Comparison of ENCODE assay signal across 8 mouse cellular contexts in genomic region chr16:4763276-4763675, GRCm38 (mm10). TPM values are rescaled to one million over a fixed set of nuclear protein-coding genes. Genes with fewer than 3 reads are reported as not detected.
A peak's percentile ranks its signal among the peaks of the same experiment; 100 is the strongest.
DNase-seq lines count a peak whose midpoint lies in the region; ATAC-seq and TF ChIP-seq lines count a peak whose summit lies in the region.

No protein-coding gene starts in this region.

- no peaks in the 10 kb centered on the region for H3K9me3 ChIP-seq in kidney, embryonic 14.5 days (ENCODE audit: control insufficient read depth, low read length)

- H3K36me3 ChIP-seq in thymus, adult 2 months (ENCODE audit: control insufficient read depth, insufficient read depth, low read length), result peaks cover 43% of the 10 kb centered on the region
- peaks cover 56% of the 10 kb centered on the region for H3K36me3 ChIP-seq in kidney, embryonic 14.5 days (ENCODE audit: control insufficient read depth, insufficient read depth, low read length)

- H3K4me3 ChIP-seq in thymus, adult 2 months (ENCODE audit: control insufficient read depth, insufficient read depth, low read length), result no peak overlapping the region
- H3K4me3 ChIP-seq in kidney, embryonic 14.5 days (ENCODE audit: low read length), result no peak overlapping the region

- TF ChIP-seq CTCF in thymus, adult 2 months (IDR thresholded peaks at IDR 0.05; ENCODE audit: borderline replicate concordance, control insufficient read depth, extremely low read depth, insufficient read depth, low read length, poor library complexity), result no peak

- H3K4me2 ChIP-seq in kidney, embryonic 14.5 days (replicated peaks; ENCODE audit: low read depth, low read length), result no peak overlapping the region

- no peaks in the 10 kb centered on the region for H3K27me3 ChIP-seq in thymus, adult 2 months (ENCODE audit: control insufficient read depth, insufficient read depth, low read length)
- H3K27me3 ChIP-seq in kidney, embryonic 14.5 days (ENCODE audit: control insufficient read depth, insufficient read depth, low read length), result no peaks in the 10 kb centered on the region

- no peak for TF ChIP-seq POLR2A in thymus, adult 2 months (IDR thresholded peaks at IDR 0.05; ENCODE audit: control insufficient read depth, extremely low read depth, insufficient read depth, low read length, poor library complexity)

- peak; percentile 38 for DNase-seq in gastrocnemius, adult 18-20 months (ENCODE audit: low spot score)
- DNase-seq in gastrocnemius, postnatal 10 days, result no peak
- DNase-seq in thymus, adult 2 months, result peak; percentile 29
- no peak for DNase-seq in thymus, adult 18-20 months
- peak; percentile 31 for DNase-seq in embryo, embryonic 9.5 days (ENCODE audit: extremely low spot score)
- peak; percentile 71 for DNase-seq in retina, embryonic 14.5 days (ENCODE audit: low spot score)
- DNase-seq in spleen, adult 12 weeks (ENCODE audit: low spot score), result no peak

- ATAC-seq in kidney, embryonic 14.5 days (ENCODE audit: low FRiP score, low TSS enrichment), result 0 out of 2 replicates have a peak, but pooled peaks have one; percentile 71

- H3K4me1 ChIP-seq in thymus, adult 2 months (replicated peaks; ENCODE audit: control insufficient read depth, insufficient read depth, low read length), result peaks cover 2% of the 10 kb centered on the region; the same call in 1 of the 2 replicates
- H3K4me1 ChIP-seq in kidney, embryonic 14.5 days (ENCODE audit: control insufficient read depth, insufficient read depth, low read length), result no peaks in the 10 kb centered on the region

- H3K9ac ChIP-seq in kidney, embryonic 14.5 days (ENCODE audit: low read depth, low read length), result no peak overlapping the region

- WGBS in thymus, adult 2 months, result 40% methylated on average over 2 of the region's 2 CpGs
- 39% methylated on average over 2 of the region's 2 CpGs for WGBS in kidney, embryonic 14.5 days

- no peak overlapping the region for H3K27ac ChIP-seq in thymus, adult 2 months (ENCODE audit: control insufficient read depth, insufficient read depth, low read length)
- H3K27ac ChIP-seq in kidney, embryonic 14.5 days (ENCODE audit: low read depth, low read length), result no peak overlapping the region

RNA-seq across cellular contexts. Expression of gene Cdip1, which starts 26.8 kb away (rescaled TPM):
- 10 to 100 TPM; 73.7 to 74.7 TPM for total RNA-seq in gastrocnemius, adult 18-20 months (2021)
- 10 to 100 TPM; 82.1 to 91.9 TPM for total RNA-seq in gastrocnemius, postnatal 10 days (2021)
- 112 and 119 TPM in 2 replicates for polyA plus RNA-seq in thymus, adult 2 months (2012; rRNA removed)
- polyA plus RNA-seq in kidney, embryonic 14.5 days (2014; fragmentation: Nextera tagmentation; extraction: Ambion mirVana), result 67.2 and 98.0 TPM in 2 replicates

RNA-seq across cellular contexts. Expression of gene Hmox2, which starts 37.1 kb away (rescaled TPM):
- total RNA-seq in gastrocnemius, adult 18-20 months (2021), result 10 to 100 TPM; 37.6 to 46.7 TPM
- total RNA-seq in gastrocnemius, postnatal 10 days (2021), result 10 to 100 TPM; 45.1 to 51.1 TPM
- 44.4 and 54.7 TPM in 2 replicates for polyA plus RNA-seq in thymus, adult 2 months (2012; rRNA removed)
- 103 and 113 TPM in 2 replicates for polyA plus RNA-seq in kidney, embryonic 14.5 days (2014; fragmentation: Nextera tagmentation; extraction: Ambion mirVana)

RNA-seq across cellular contexts. Expression of gene Nmral1, which starts 44.1 kb away (rescaled TPM):
- total RNA-seq in gastrocnemius, adult 18-20 months (2021), result 1 to 10 TPM; 2.5 to 2.9 TPM
- 1 to 10 TPM; 6.8 to 7.1 TPM for total RNA-seq in gastrocnemius, postnatal 10 days (2021)
- 25.6 and 27.2 TPM in 2 replicates for polyA plus RNA-seq in thymus, adult 2 months (2012; rRNA removed)
- 132 and 145 TPM in 2 replicates for polyA plus RNA-seq in kidney, embryonic 14.5 days (2014; fragmentation: Nextera tagmentation; extraction: Ambion mirVana)

Comparison
In these comparisons a context has a peak if more than half of its experiments do, and no peak if none do; other contexts are left out.
1. DNase-seq: peak in gastrocnemius, adult 18-20 months (single experiment), thymus, adult 2 months (single experiment), embryo, embryonic 9.5 days (single experiment) and retina, embryonic 14.5 days (single experiment); none in gastrocnemius, postnatal 10 days (single experiment), thymus, adult 18-20 months (0 of 2) and spleen, adult 12 weeks (single experiment).